Mouse (Mus musculus): ENCODE data around the gene Tfpi2.

Tfpi2 gene

DNA sequence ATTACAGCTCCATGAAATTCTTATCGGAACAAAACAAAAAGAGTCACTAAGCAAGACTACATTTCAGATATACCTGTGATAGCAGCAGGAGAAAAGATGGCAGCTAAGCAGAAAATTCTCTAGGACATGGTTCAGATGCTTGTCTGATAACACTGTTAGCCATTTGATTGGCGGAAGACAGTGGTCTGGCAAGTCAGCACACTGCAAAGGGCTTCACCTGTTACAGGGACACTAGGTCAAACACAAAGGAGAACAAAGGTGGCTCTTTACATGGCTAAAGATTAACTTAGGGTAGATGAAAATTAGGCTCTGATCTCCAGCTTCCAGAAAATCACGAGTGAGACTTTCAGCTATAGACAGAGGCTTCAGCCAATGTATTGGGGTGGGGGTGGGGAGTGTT is at the start of gene Tfpi2:
Gene Tfpi2 (minus strand): TSS at position 170 of the 400 bp plus-strand sequence.
- no peak for DNase-seq

DNA sequence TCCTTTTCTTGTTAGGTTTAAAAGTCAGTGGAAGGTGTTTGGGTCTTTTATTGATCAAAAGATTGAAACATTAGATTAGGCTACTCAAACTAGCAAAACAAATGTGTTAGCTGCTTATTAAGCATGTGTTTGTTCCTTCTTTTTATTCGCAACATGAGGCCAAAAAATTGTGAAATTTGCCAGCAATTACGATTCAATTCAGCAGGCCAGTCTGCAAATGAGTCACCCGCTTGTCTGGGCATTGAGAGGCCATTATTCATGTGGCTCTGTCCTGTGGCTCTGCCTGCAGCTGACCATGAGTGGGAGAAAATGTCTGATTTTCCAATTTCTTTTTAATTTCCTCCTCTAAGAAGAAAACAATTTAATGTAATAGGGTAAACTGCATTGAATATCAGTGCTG is 42.2 kb upstream of the Tfpi2 start:
- DNase-seq = no peak

DNA sequence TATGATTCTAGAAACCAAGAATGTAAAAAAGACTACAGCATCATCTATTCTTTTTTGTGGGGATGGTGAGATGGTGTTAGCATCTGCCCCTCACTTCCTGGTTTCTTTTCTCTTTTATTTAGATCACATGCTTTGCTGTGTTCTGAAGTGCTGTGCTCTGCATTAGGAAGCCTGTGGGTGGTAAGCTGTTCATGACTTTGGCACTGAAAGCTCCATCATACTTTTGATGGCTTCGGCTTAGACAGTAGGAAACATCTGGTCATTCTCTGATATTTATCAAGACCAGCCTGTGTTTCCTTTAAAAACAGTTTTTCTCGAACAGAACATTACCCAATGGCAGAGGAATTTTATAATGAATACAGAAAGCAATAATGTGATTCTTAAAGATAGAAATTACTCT is 37.6 kb upstream of the Tfpi2 start:
- DNase-seq = no peak

DNA sequence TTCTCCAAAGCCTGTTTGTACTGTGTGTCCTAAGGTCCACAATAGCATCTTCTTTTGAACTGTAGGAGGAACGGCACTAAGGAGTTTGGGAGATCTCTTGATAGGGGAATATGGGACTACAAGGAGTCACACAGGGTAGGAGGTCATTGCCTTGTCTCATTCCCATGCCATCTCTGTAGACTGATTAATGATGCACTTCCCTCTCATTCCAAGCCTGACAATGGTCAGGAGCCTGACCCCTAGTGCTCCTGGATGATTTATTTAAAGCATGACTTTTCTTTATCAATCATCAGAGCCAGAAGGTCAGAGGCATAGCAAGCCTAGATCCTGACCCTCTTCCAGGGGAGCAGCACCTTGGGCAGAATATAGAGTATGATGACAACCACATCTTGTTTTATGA is 33.9 kb upstream of the Tfpi2 start:
- no peak for DNase-seq

DNA sequence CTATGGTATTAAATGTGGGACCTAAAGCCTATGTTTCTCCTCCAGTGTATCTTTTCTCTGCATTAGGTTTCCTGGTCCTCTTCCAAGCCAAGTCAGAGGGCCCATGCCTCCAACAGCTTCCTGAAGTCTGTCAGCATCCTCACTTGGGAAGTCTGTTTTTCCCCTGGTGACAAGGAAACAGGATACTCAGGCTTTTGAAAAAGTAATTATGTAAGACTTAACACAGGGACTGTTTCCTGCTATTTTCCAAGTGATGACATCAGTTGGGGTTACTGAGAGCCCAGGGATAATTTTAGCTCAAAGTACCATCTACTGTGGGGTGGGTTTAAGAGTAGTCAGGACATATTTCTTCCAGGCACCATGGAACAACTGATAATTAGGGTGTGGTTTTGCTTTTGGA is 20.8 kb upstream of the Tfpi2 start:
- no peak for DNase-seq

DNA sequence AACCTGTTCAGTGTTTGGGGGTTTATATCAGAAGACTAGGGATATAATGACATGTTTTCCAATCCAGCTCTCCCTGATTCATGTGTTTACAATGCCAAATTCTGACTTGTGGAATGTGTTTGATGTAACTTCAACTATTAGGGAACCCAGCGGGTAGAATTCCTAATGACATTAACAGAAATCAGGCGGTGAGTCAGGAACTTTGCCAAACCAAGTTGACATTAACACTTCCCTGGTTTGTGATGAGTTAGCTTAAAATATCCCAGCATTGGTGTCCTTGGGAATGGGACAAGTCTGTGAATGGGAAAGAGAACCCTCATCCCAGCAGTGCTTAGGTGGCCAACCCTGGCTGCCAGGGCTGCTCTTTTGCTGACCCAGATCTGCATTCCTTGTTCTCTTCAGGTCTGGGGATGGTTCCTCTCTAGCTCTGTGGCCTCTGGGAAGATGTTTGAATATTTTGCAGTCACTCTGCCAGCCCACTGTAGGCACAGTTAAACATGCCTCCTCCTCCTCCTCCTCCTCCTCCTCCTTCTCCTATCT is 19.9 kb upstream of the Tfpi2 start:
- DNase-seq = no peak

DNA sequence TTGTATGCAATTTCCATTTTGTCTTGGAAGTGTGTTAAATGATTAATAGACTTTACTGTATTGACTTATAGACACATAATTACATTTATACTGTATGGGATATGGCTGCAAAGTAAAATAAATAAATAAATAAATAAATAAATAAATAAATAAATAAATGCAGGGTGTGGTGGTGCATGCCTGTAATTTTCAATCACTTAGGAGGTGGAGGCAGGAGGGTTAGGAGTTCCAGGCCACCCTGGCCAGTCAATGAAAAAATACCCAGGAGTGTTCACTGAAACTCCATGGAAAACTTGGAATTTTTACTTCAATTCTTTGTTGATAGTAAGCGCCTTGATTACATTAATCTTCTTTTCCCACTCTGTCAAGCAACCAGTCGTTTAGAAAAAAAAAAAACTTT is 16.1 kb upstream of the Tfpi2 start:
- DNase-seq = no peak

DNA sequence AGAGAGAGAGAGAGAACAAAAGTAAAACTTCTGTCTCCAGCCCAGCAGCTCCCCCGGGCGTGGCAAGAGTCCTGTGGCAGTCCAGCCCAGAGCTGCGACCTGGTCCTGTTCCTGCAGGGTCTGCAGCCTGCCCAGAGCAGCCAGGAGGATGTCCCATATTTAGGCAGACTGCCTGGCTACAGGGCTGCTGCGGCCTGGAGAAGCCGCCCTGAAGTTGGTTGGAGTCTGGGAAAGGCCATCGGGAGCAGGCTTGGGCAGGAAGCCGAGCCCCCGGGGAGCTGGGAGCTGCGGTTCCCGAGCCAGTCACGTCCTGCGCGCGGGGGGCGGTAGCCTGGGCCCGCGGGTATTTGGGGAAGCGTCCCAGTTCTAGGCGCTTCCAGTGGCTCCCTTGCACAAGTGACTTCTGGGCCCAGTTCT is 15.2 kb upstream of the Tfpi2 start, which contains the start of gene Gng11:
Gene Gng11 (plus strand): TSS at position 15 of the 417 bp plus-strand sequence.
- peak; percentile 3 for DNase-seq

DNA sequence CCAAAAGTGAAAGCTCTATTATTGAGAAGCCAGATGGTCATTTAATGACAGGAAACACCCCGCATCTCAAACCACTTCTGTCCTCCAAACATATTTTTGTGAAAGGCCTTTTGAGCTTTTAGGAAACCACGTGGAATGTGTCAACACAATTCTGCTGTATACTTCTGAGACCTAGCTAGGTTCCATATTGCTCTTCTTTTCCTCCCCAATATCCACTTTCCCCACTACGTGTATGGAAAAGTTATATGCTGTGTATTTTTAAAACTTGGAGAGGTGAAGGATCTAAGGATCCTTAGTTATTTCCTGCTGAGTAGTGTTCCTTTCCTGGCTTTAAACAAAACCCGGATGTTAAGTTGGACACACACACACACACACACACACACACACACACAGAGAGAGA is 14.7 kb upstream of the Tfpi2 start:
- DNase-seq = no peak

DNA sequence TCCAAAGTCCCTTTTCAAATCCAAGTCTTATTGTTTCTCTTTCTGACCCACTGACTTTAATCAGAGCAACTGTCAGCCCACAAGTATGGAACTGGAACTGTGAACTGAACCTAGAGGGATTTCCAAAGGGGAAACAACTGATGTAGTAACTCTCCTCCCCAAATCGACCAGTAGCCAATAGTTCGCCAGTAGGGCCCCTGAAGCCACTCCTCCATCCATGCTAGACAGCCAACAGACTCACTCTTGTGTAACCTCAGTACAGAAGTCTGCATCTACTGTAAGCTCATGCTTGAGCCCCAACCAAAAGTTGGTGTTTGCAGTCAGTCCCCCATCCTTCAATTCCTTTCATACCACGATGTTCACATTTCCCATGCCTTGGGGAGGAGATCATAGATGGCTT is 12.0 kb upstream of the Tfpi2 start:
- DNase-seq = no peak

DNA sequence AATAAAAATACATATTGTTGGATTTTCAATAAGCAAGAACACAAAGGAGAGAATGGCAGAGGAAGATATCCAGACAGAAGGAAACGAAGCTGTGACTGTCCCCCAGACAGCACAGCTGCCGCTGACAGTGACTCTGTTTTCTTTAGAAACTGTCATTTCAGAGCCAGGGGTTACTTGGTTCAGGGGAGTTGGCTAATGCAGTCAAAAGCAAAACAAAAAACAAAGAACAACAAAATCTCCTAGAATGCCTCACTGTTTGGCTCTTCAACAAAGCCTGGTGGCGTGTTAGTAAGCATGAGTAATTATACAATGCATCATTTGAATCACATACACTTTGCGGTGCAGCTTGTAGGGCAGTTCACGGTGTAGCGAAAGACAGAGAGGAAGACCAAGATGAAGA is 10.6 kb upstream of the Tfpi2 start:
- no peak for DNase-seq

DNA sequence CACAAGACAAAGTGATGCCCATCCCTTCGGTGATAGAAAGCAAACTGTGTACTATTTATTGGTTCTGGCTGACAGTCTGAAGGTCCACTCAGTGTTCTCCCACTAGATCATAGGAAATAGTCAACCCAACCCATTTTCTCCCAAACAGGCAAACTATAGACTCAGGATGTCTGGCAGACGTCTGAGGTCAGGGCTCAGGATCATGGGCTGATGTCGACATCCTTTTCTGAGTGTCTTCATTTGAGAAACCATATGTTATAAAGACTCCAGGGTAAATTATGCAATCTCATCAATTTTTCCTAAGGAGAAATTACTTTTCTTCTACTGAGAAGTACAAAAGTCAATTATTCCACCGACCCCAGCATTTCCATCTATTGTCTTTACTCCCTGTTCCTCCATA is 9.4 kb upstream of the Tfpi2 start:
- DNase-seq = no peak

DNA sequence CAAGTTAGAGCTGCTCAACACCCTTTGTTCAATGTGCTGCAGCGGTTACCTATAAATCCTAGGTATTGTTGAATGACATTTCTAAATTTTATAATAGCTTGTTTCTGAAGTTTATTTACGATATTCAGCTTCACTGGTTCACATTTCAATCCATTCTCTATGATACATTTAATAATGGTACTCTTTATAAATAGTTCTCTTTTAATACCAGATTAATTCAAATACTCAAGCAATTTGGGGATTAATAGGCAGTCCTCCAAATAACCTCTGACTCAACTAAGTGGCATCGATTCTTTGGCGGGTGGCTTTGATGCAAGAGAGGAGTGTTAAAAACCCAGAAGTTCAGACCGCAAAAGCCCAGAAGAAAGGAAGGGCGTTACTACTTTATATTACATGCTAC is 4.8 kb upstream of the Tfpi2 start, which contains the start of gene Gngt1:
Gene Gngt1 (plus strand): TSS at position 301 of the 400 bp plus-strand sequence.
- DNase-seq = no peak

DNA sequence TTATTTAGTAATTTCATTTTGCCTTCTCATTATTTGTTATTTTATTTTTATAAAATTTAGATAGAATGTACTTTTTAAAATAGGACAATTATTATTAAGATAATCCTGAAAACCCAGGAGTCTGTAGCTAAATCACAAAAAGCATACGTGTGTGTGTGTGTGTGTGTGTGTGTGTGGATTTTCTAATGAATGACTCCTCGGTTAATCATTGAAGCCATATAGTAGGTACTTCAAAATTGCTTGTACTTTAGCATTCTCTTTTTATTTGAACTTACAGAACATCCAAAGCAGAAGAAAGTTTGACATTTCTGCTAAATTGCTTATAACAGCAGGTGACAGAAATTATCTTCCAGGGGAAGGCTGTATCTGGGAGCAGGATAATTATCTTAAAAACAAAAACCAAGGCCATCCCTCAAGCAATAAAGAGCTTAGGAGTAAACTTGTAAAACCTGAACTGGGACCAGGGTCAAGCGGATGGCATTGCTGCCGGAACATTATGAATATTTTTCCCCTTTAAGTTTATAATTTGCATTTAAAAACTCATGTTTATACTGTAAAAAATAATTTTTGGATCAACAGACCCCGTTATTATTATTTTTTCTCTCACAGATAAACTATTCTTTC is 5.9 kb downstream of the Tfpi2 start:
- DNase-seq = no peak

DNA sequence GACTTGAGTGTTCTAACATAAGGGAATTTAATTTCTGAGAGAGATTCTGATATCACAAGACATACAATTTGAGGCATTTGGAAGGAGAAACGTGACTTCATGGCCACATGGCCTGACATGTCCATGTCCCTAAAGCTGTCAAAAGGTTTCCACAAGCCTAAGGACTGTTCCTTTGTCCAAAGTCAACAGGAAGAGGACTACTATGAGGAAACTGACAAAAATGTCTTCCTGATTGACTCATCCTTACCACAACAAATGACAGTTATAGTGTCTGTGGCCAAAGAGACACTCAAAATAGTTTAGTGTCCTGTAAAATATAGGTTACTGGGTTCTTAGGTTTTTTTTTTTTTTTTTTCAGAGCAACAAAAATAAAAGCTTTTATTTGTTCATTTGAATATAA is 15.0 kb downstream of the Tfpi2 start:
- DNase-seq = no peak

DNA sequence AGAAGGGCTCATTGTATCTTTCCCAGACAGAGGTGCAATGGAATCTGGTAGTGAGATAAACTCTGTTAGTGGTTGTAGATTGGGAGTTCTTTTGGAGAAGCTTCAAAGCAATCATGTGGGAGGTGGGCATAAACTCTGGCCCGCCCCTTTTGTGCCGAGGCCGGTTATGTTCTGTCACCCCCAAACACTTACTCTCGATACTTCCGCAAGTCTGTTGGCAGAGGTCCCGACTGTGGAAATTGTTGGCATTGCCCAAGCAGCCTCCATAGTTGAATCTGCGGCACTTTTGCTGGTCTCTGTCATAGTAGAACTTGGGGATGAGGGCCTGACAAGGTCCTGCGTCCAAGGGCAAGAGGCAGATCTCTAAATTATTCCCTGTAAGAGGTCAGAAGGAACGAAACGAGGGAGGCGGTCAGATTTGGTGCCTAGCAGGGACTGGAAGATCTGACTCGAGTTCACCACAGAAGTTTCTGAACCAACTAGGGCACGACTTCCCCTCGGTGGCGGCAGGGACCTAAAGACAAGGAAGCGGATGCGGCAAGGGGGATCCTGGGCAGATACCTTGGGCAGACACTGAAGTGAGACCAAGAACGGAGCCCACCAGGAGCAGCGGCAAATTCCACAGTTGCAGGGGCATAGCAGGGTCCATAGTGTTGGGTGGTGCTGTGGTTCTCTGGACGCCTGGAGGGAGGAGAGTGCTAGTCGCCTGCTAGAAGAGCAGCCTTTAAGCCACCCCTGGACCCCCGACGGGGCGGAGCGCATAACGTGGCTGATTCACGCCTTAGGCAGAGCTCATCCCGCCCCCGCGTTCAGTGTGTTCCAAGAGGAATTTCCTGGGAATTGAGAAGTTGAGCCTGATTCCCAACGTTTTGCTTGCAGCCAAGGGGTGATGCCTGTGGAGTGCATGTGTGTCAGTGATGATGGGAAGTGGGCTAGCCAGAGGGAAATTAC is 20.8 kb downstream of the Tfpi2 start:
- peak in 1 of 2 experiments; percentile 0 for DNase-seq

DNA sequence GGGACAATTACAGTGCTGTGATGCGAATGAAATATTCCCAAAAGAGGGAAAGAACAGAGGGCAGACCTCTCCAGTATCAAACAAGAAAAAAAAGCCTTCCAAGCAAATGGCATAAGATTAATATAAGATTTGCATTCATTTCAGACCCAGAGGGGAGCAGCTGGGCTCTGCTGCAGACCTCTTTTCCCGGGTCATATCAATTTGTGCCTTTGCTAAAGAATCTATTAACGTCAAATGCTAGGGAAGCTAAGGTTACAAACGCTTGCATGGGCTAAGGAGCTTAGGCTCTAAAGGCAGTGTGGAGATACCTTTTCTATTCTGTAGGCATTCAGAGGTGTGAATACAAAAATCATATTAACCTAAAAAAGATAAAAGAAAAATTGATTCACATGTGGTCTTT is 33.8 kb downstream of the Tfpi2 start:
- no peak for DNase-seq

DNA sequence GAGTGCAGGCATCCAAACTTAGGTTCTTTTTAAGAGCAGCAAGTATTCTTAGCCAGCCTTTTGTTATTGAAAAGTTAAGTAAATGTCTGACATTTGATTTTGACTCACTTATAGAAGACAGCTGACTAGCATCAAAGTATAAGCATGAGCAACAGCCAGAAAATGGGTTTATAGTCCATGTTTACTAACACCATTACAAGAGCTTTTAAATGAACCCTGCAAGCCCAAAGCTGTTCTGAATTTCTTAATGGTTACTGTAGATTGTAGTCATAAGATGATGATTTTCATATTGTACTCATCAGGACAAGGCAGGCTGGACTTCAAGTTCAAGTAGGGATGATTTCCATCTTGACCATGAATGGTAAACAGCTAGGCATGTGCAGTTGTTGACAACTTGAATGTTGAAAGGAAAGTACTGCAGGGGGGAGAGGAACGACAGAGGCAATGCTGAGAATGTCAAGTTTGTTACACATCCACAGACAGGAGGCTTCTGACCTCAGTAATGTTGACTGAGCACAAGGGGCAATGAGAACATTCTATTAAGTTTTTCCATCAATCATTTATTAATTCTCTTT is 52.5 kb downstream of the Tfpi2 start:
- DNase-seq = no peak

DNA sequence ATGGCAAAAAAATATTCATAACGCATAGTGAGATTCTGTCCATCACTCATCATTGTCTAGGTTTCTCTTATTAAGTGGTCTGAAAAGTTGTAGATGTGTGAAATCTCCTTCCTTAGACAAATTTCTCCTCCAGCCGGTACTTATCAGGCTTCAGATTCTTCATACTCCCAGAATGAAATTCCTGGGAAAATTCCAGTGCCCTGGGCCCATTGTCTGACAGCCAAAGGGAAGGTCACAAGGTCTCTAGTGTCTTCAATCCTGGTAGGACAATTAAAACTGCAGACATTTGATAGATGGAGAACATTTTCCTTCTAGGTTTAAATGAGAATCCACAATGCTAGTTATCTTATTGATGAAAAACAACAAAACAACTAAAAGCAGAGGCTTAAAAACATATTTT is 53.1 kb downstream of the Tfpi2 start:
- no peak for DNase-seq

DNA sequence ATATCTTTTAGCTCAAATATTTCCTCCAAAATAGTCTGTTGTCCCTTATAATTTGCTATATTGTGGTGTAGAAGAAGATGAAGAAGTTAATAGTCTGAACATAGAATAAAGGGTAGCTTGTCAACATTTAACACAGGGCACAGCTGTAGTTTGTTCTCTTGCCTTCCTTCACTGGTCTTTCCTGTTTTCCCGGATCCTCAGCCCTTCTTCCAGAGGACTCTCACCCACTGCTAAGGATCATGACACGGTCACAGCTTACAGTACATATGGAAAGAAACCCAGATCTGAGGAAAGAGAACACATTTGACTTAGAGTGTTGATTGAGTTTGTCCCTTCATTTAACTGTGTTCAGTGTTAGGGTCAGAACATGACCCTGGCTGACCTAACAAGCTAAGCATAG is 53.7 kb downstream of the Tfpi2 start:
- DNase-seq = no peak

DNA sequence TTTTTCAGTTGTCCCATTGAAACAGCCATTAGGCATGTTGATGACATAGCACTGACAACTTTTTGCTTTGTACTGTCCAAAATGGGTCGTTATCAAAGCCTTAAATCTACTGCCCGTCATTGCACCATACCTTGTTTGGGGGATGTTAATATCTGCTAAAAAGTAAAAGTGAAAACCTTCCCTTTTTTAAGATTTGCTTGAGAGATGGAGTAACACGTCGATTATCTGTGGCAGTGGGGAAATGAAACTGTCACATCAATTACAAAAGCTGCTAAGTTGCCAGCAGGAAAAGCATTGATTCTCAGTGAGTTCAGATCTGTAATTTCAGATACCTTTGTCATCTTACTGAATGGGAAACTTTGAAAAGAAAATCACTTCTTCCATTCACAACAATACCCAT is 62.6 kb downstream of the Tfpi2 start:
- DNase-seq = no peak

DNA sequence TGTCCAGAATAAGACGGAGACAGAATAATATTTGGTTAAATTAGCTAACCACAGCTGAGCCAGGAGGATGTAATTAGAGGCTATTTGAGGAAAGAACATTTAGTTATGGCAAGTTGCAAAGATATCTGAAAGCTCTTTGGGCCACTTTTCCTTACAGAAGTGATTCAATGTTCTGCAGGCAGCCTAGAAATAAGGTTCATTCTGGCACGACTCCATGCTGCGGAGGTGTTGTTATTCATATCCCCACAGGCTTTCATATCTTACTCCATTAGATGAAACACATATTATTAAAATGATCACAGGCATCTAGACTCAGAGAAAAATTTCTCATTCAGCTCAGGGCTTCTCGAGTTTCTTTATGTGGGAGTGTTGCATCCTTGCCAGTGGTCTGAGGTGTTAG is 65.8 kb downstream of the Tfpi2 start:
- no peak for DNase-seq

DNA sequence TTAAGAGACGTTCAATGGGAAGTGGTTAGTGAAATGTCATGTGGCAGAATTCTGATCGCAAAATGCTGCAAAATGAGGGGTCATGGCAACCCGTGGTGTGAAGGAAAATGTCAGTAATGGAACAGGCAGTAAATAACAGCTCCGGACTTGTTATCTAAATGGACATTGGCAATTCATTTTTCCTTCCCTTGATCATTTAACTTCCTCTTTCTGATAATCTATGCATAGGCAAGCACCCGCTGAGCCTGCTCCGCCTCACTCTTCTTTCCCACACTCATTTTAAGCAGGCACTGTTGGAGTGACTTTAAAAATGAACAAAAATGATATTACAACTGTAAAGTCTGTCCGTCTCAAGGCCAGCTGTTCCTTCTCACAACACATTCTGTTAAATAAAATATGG is 72.7 kb downstream of the Tfpi2 start:
- no peak for DNase-seq
